Mouse (Mus musculus): ENCODE data around the gene Gm7995.
"Not testable (repeated sequence)": the region's sequence is repeated elsewhere in the genome, so short reads cannot be mapped to it uniquely, and the experiment has no call there.

Gene Gm7995

DNA sequence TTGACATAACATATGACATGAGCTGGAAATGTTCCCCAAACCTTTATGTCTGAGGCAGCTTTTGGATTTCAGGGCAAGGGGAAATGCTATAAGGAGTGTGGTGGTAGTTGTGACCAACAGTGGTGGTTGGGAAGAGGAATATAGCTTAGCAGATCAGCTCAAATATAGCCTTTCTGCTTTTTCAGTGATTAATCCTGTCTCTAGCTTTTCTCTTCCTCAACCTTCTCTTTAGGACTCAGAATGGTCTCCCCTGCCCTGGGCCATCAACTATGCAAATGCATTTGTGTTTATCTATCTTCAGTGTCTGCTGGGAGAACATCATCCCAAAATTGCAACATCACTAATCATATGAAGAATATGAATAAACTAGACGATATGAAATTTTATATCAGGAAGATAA is at the start of gene Gm7995:
Gene Gm7995, plus strand, starts transcription at position 301 of the 400 bp plus-strand sequence.
- DNase-seq (ENCODE audit: low read depth, low spot score): not testable (repeated sequence)

GRCm38 (mm10) chr14:42297258-42297657 is 12.8 kb upstream of the Gm7995 start, which contains the start of gene Gm9611:
Gm9611 (minus strand) TSS chr14:42297358.
- DNase-seq (ENCODE audit: low read depth, low spot score): not testable (repeated sequence)
